Mouse (Mus musculus) lung, adult 2 months (tissue): Measurements from ENCODE around the gene Bdh1.

Experiments used
- CTCF ChIP-seq: fragments of 200-500 bp; IDR thresholded peaks from 2 replicates; pipeline ENCODE4 v1.5.1; 2011; ENCODE audit warnings: mild to moderate bottlenecking, low read length, control low read depth; ENCODE audit not compliant: insufficient read depth
- POLR2A ChIP-seq: fragments of 200-500 bp; IDR thresholded peaks from 2 replicates; pipeline ENCODE4 v1.6.1; 2011; ENCODE audit warnings: low read depth, mild to moderate bottlenecking, control low read depth, low read length, borderline replicate concordance; ENCODE audit errors: extremely low read depth

- TF ChIP-seq CTCF = no peak
- TF ChIP-seq POLR2A = no peak
Observed at GRCm38 (mm10) chr16:31498336-31498735, 76.3 kb downstream of the Bdh1 start.
